Mouse (Mus musculus): ENCODE measurements around the gene Prkcb. TPM values are rescaled to one million over a fixed set of nuclear protein-coding genes. Genes with fewer than 3 reads are reported as not detected.
A peak's percentile ranks its signal among the peaks of the same experiment; 100 is the strongest.
"Not testable (repeated sequence)": the region's sequence is repeated elsewhere in the genome, so short reads cannot be mapped to it uniquely, and the experiment has no call there.

Prkcb gene
- 131 and 170 TPM in 2 replicates for polyA plus RNA-seq (2014; fragmentation: Nextera tagmentation; extraction: Ambion mirVana)

DNA sequence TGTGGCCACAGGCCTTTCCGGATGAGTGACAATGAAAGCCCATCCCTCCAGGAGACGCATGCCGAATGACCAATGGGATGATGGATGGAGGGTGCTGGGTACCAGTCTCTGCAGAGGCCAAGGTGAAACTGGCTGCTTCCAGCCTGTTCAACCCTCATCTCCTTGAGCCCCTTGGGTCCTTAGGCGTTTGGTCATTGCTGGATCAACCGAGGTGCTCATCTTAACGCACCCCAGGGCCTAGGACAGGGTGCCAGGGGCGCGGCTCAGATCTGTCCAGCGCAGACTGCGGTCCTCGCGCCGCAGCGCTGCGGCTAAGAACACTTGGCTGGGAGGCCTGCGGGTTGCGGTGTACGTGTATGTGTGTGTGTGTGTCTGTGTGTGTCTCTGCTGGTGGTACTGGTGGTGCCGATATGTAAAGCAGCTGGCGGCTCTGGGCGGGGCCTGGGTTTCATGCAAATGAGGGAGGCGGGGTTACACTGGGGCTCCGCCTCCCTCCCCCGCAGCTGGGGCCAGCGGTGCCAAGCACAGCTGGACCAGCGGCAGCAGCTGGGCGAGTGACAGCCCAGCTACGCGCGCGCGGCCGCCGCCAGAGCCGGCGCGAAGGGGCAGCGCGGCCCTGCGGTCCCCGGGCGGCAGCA lies at the start of gene Prkcb:
Gene Prkcb (plus strand): TSS at position 147 of the 638 bp plus-strand sequence.
- peak within 1 kb of the TSS; percentile 39 for H3K9ac ChIP-seq (replicated peaks; ENCODE audit: low read depth, low read length)
- H3K4me2 ChIP-seq (ENCODE audit: low read depth, low read length), result peak within 1 kb of the TSS; percentile 55
- H3K4me1 ChIP-seq (ENCODE audit: control insufficient read depth, insufficient read depth, low read length), result peaks cover 8% of the 10 kb centered on the region
- H3K27ac ChIP-seq (ENCODE audit: low read depth, low read length), result peak within 1 kb of the TSS; percentile 36; the same call in 1 of the 2 replicates
- H3K27me3 ChIP-seq (ENCODE audit: control insufficient read depth, insufficient read depth, low read length), result no peaks in the 10 kb centered on the region
- peak within 1 kb of the TSS; percentile 64 for H3K4me3 ChIP-seq (ENCODE audit: low read depth, low read length)
- WGBS, result 5% methylated on average over 40 of the region's 42 CpGs
- ATAC-seq (ENCODE audit: low read depth), result peak; percentile 92
- no peaks in the 10 kb centered on the region for H3K9me3 ChIP-seq (ENCODE audit: control insufficient read depth, low read length)
- H3K36me3 ChIP-seq (ENCODE audit: control insufficient read depth, insufficient read depth, low read length), result no peaks in the 10 kb centered on the region

DNA sequence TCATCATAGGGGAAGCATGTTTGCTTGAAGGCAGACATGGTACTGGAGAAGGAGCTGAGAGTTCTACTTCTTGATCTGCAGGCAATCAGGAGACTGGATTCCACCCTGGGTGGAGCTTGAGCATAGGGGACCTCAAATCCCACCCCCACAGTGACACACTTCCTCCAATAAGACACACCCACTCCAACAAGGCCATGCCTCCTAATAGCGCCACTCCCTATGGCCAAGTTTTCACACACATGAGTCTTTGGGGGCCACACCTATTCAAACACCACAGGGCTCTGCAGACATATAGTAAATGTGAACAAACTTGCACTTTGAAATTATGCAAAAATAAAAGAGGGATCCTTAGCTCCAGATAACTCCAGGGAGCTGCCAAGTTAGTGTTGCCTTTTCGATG lies 49.6 kb upstream of the Prkcb start:
- Histone ChIP-seq H3K9ac (replicated peaks; ENCODE audit: low read depth, low read length) (no peak overlapping the region), H3K9me3 (ENCODE audit: control insufficient read depth, low read length) (no peaks in the 10 kb centered on the region), H3K4me1 (ENCODE audit: control insufficient read depth, insufficient read depth, low read length) (no peaks in the 10 kb centered on the region), H3K4me3 (ENCODE audit: low read depth, low read length) (no peak overlapping the region), H3K27me3 (ENCODE audit: control insufficient read depth, insufficient read depth, low read length) (no peaks in the 10 kb centered on the region), H3K4me2 (ENCODE audit: low read depth, low read length) (no peak overlapping the region), H3K27ac (ENCODE audit: low read depth, low read length) (no peak overlapping the region), H3K36me3 (ENCODE audit: control insufficient read depth, insufficient read depth, low read length) (no peaks in the 10 kb centered on the region)
- WGBS, result 94% methylated on average over 2 of the region's 2 CpGs
- ATAC-seq (ENCODE audit: low read depth), result no peak

DNA sequence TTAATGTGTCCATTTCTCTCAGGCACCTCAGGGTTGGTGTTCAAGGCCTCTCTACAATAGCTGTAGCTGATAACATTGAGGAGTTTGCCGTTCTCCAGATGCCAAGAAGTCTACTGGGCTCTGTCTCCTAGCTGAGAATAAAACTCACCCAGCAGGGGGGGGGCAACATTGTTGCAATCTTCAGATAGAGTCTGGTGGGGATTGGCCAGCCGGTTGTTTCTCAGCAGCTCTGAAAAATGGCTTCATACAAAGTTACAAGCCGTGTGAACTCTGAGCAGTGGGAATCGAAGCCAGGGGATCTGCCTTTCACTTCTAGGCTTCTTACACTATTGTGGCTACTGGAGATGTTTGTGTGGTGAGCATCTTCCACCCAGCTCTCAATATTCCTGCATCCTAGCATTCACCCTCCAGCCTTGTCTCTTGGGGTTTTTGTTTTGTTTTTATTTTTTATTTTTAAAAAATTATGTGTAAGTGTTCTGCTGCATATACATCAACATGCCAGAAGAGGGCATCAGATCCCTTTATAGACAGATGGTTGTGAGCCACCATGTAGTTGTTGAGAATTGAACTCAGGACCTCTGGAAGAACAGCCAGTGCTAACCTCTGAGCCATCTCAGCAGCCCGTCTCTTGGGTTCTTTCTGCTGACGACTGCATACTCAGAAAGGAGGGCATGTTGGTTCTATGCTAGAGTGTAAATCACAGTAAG lies 48.0 kb upstream of the Prkcb start:
- Histone ChIP-seq H3K4me1 (ENCODE audit: control insufficient read depth, insufficient read depth, low read length) (no peaks in the 10 kb centered on the region), H3K9me3 (ENCODE audit: control insufficient read depth, low read length) (no peaks in the 10 kb centered on the region), H3K36me3 (ENCODE audit: control insufficient read depth, insufficient read depth, low read length) (no peaks in the 10 kb centered on the region), H3K27ac (ENCODE audit: low read depth, low read length) (no peak overlapping the region), H3K9ac (replicated peaks; ENCODE audit: low read depth, low read length) (no peak overlapping the region), H3K4me2 (ENCODE audit: low read depth, low read length) (no peak overlapping the region), H3K27me3 (ENCODE audit: control insufficient read depth, insufficient read depth, low read length) (no peaks in the 10 kb centered on the region), H3K4me3 (ENCODE audit: low read depth, low read length) (no peak overlapping the region)
- 76% methylated on average over 6 of the region's 6 CpGs for WGBS
- ATAC-seq (ENCODE audit: low read depth), result no peak

DNA sequence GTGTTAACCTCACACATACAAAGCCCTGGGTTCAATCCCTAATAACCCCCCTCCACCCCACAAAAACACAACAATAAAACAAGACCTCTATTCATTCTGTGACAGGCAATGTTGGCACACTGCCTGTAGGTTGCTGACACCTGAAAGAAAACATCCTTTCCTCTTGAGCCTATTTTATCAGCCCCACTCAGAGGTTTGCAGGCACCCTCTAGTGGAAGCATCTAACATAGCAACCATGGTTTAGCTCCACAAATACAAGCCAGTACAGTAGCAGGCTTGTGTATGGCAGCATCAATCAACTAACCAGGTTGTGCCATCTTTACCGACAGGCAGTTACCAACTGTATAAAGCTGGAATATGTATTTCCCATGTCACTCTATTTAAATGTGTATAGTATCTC lies 46.3 kb upstream of the Prkcb start:
- Histone ChIP-seq H3K27ac (ENCODE audit: low read depth, low read length) (no peak overlapping the region), H3K27me3 (ENCODE audit: control insufficient read depth, insufficient read depth, low read length) (no peaks in the 10 kb centered on the region), H3K36me3 (ENCODE audit: control insufficient read depth, insufficient read depth, low read length) (no peaks in the 10 kb centered on the region), H3K9me3 (ENCODE audit: control insufficient read depth, low read length) (no peaks in the 10 kb centered on the region), H3K4me3 (ENCODE audit: low read depth, low read length) (no peak overlapping the region), H3K4me2 (ENCODE audit: low read depth, low read length) (no peak overlapping the region), H3K4me1 (ENCODE audit: control insufficient read depth, insufficient read depth, low read length) (no peaks in the 10 kb centered on the region), H3K9ac (replicated peaks; ENCODE audit: low read depth, low read length) (no peak overlapping the region)
- no peak for ATAC-seq (ENCODE audit: low read depth)
- WGBS, result 50% methylated on average over 1 of the region's 1 CpGs

DNA sequence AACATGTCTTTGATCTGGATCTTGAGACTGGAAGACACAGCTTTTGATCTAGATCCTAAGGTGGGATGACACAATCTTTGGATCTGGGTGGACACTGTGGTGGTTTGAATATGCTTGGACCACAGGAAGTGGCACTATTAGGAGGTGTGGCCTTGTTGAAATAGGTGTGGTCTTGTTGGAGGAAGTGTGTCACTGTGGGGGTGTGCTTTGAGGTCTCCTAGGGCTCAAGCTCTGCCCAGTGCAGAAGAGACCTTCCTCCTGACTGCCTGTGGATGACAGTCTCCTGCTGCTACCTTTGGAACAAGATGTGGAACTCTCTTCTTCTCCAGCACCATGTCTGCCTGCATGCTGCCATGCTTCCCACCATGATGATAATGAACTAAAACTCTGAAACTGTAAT lies 45.8 kb upstream of the Prkcb start:
- H3K9ac ChIP-seq (replicated peaks; ENCODE audit: low read depth, low read length); H3K27me3 ChIP-seq (ENCODE audit: control insufficient read depth, insufficient read depth, low read length); H3K4me3 ChIP-seq (ENCODE audit: low read depth, low read length); H3K27ac ChIP-seq (ENCODE audit: low read depth, low read length); H3K4me2 ChIP-seq (ENCODE audit: low read depth, low read length); H3K9me3 ChIP-seq (ENCODE audit: control insufficient read depth, low read length); ATAC-seq (ENCODE audit: low read depth); H3K36me3 ChIP-seq (ENCODE audit: control insufficient read depth, insufficient read depth, low read length); H3K4me1 ChIP-seq (ENCODE audit: control insufficient read depth, insufficient read depth, low read length): not testable (repeated sequence)

DNA sequence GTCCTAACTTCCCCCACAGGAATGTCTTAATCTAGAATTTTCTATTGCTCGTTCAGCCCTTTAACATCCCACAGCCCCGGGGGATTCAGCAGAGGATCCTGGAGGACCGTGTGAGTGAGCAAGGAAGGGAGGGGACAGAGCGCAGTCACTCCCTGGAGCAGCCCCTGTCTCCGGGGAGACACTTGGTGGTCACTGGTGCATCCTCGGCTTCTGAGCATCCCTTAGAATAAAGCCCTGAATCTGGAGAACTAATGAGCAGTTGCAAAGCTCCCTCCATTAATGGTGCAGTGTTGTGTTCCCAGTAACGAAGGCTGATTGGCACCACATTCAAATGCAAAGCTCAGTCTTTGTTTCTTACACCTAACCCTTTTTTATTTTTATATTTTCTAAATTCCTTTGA lies 44.4 kb upstream of the Prkcb start:
- Histone ChIP-seq H3K27ac (ENCODE audit: low read depth, low read length) (no peak overlapping the region), H3K4me1 (ENCODE audit: control insufficient read depth, insufficient read depth, low read length) (no peaks in the 10 kb centered on the region), H3K9ac (replicated peaks; ENCODE audit: low read depth, low read length) (no peak overlapping the region), H3K9me3 (ENCODE audit: control insufficient read depth, low read length) (no peaks in the 10 kb centered on the region), H3K4me2 (ENCODE audit: low read depth, low read length) (no peak overlapping the region), H3K27me3 (ENCODE audit: control insufficient read depth, insufficient read depth, low read length) (no peaks in the 10 kb centered on the region), H3K4me3 (ENCODE audit: low read depth, low read length) (no peak overlapping the region), H3K36me3 (ENCODE audit: control insufficient read depth, insufficient read depth, low read length) (no peaks in the 10 kb centered on the region)
- peak; percentile 69; the same call in 1 of the 2 replicates for ATAC-seq (ENCODE audit: low read depth)
- 38% methylated on average over 7 of the region's 7 CpGs for WGBS

DNA sequence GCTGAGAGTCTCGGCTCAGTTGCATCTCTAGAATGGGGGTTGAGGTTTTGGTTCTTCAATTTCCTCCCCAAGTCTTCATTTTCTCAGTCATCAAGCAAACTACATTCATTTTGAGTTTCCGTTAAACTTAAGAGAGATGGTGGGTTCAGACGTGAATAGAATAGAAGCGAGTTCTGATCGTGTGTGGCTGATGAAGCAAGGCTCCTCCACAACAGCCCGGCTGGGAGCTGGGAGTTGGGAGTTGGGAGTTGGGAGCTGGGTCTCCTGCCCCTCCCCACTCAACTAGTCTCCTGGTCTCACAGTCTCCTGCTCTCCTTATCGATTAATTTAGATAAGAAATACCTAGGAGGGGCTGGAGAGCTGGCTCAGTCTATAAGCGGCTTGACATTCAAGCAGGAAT lies 44.0 kb upstream of the Prkcb start:
- ATAC-seq (ENCODE audit: low read depth), result no peak

DNA sequence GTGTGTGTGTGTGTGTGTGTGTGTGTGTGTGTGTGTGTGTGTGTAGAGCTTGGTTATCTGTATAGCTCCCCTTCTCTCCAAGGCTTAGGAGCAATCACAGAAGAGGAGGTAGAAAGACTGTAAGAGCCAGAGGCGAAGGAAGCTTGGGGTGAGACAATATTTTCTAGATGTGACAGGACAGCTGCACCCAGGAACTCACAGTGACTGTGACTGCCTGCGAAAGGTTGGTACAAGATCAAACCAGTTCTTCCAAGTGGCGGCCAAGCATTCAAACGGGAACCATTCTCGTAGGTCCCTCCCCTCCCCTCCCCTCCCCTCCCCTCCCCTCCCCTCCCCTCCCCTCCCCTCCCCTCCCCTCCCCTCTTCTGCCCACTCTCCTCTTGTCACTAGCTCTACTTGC lies 42.6 kb upstream of the Prkcb start:
- no peaks in the 10 kb centered on the region for H3K36me3 ChIP-seq (ENCODE audit: control insufficient read depth, insufficient read depth, low read length)
- H3K9ac ChIP-seq (replicated peaks; ENCODE audit: low read depth, low read length), result no peak overlapping the region
- no peak overlapping the region for H3K27ac ChIP-seq (ENCODE audit: low read depth, low read length)
- no peaks in the 10 kb centered on the region for H3K4me1 ChIP-seq (ENCODE audit: control insufficient read depth, insufficient read depth, low read length)
- no peak overlapping the region for H3K4me2 ChIP-seq (ENCODE audit: low read depth, low read length)
- H3K27me3 ChIP-seq (ENCODE audit: control insufficient read depth, insufficient read depth, low read length), result no peaks in the 10 kb centered on the region
- H3K9me3 ChIP-seq (ENCODE audit: control insufficient read depth, low read length), result no peaks in the 10 kb centered on the region
- ATAC-seq (ENCODE audit: low read depth), result no peak
- no peak overlapping the region for H3K4me3 ChIP-seq (ENCODE audit: low read depth, low read length)
- WGBS, result 83% methylated on average over 2 of the region's 5 CpGs

More for the DNA sequence above, 44.0 kb upstream of the Prkcb start:
- Histone ChIP-seq H3K36me3 (ENCODE audit: control insufficient read depth, insufficient read depth, low read length) (no peaks in the 10 kb centered on the region), H3K27ac (ENCODE audit: low read depth, low read length) (no peak overlapping the region), H3K9ac (replicated peaks; ENCODE audit: low read depth, low read length) (no peak overlapping the region), H3K4me1 (ENCODE audit: control insufficient read depth, insufficient read depth, low read length) (no peaks in the 10 kb centered on the region), H3K4me3 (ENCODE audit: low read depth, low read length) (no peak overlapping the region), H3K9me3 (ENCODE audit: control insufficient read depth, low read length) (no peaks in the 10 kb centered on the region), H3K27me3 (ENCODE audit: control insufficient read depth, insufficient read depth, low read length) (no peaks in the 10 kb centered on the region), H3K4me2 (ENCODE audit: low read depth, low read length) (no peak overlapping the region)
- WGBS, result 69% methylated on average over 8 of the region's 8 CpGs

DNA sequence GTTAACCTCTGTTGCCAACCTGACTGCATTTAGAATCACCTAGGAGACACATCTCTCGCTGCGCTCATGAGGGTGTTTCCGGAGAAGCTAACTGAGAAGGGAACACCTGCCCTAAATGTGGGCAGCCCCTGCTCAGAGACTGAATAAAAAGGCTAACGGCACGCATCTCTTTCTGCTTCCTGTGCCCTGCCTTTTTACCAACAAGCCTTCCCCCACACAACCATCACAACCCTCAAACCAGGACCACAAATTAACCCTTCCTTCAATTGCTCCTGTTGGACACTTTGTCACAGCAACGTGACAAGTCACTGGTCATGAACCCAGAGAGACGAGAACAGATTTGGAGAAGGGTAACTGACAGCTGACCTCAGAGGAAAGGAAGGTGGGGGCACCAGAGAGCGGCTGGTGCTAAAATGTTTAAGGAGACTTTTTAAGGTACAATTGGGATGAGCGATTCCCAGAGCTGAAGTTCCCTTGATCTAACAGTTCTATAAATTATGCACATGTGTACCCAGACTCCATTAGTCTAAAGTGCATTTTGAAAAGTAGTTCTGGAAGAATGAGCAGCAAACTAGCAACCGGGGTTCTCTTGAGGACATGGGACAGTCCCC lies 41.2 kb upstream of the Prkcb start:
- Histone ChIP-seq H3K9me3 (ENCODE audit: control insufficient read depth, low read length) (no peaks in the 10 kb centered on the region), H3K36me3 (ENCODE audit: control insufficient read depth, insufficient read depth, low read length) (no peaks in the 10 kb centered on the region), H3K4me2 (ENCODE audit: low read depth, low read length) (no peak overlapping the region), H3K4me1 (ENCODE audit: control insufficient read depth, insufficient read depth, low read length) (no peaks in the 10 kb centered on the region), H3K27me3 (ENCODE audit: control insufficient read depth, insufficient read depth, low read length) (no peaks in the 10 kb centered on the region), H3K9ac (replicated peaks; ENCODE audit: low read depth, low read length) (no peak overlapping the region), H3K27ac (ENCODE audit: low read depth, low read length) (no peak overlapping the region), H3K4me3 (ENCODE audit: low read depth, low read length) (no peak overlapping the region)
- 77% methylated on average over 10 of the region's 10 CpGs for WGBS
- no peak for ATAC-seq (ENCODE audit: low read depth)
